Mouse (Mus musculus): Measurements from ENCODE around the gene Ciz1. TPM values are rescaled to one million over a fixed set of nuclear protein-coding genes. Genes with fewer than 3 reads are reported as not detected.

The Ciz1 gene
- polyA plus RNA-seq, 1 experiment from 2014 or later: 69.4 TPM

DNA sequence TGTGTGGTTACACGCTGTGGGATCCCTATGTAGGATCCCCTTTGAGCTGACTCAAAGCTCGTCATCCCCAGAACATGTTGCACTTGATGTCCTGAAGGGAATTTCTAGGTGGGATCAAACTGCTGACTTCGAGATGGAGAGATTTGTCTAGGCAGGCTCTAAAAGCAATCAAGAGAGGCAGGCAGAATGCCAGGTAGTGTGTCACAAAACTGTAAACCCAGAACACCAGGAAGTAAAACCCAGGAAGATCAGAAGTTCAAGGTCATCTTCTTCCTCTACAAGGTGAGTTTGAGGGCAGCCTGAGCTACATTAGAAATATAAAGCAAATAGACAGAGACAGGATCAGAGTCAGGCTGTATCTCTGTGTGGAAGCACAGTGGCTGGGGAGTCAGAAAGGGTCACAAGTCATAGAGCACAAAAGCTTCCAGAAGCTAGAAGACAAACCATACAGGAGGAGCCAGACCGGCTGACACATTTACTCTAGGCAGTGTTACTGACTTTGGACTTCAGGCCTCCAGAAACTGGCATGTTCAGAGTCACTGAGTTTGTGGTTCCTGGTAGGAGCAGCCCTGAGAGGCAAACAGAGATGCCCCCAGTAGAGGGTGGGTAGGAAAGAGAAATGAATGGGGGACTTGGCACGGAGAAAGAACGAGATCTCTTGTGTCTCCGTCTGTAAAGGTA lies 55.2 kb downstream of the Ciz1 start:
- peaks cover 7% of the 10 kb centered on the region for H3K36me3 ChIP-seq
- peak overlapping the region; percentile 23; the same call in 1 of the 2 replicates for H3K27ac ChIP-seq
- H3K27me3 ChIP-seq (ENCODE audit: insufficient read depth, poor library complexity, severe bottlenecking): no peaks in the 10 kb centered on the region
- H3K9me3 ChIP-seq: no peaks in the 10 kb centered on the region
- DNase-seq (ENCODE audit: low spot score): no peak
- WGBS: 83% methylated on average over 7 of the region's 7 CpGs
- no peak overlapping the region for H3K4me3 ChIP-seq
- peaks cover 12% of the 10 kb centered on the region; the same call in 1 of the 2 replicates for H3K4me1 ChIP-seq (replicated peaks)

- peaks cover 12% of the 10 kb centered on the region; the same call in 1 of the 2 replicates for H3K4me1 ChIP-seq (replicated peaks)
- no peak overlapping the region for H3K4me3 ChIP-seq
- peak; percentile 41 for DNase-seq (ENCODE audit: low spot score)
- H3K27ac ChIP-seq: peak overlapping the region; percentile 69
- 69% methylated on average over 25 of the region's 25 CpGs for WGBS
- H3K9me3 ChIP-seq: no peaks in the 10 kb centered on the region
- H3K36me3 ChIP-seq: peaks cover 2% of the 10 kb centered on the region
- no peaks in the 10 kb centered on the region for H3K27me3 ChIP-seq (ENCODE audit: insufficient read depth, poor library complexity, severe bottlenecking)
Observed at GRCm38 (mm10) chr2:32408429-32409424, 56.6 kb downstream of the Ciz1 start.

- DNase-seq (ENCODE audit: low spot score): no peak
- peaks cover 12% of the 10 kb centered on the region; the same call in 1 of the 2 replicates for H3K4me1 ChIP-seq (replicated peaks)
- peaks cover 29% of the 10 kb centered on the region for H3K36me3 ChIP-seq
- H3K27ac ChIP-seq: no peak overlapping the region
- no peaks in the 10 kb centered on the region for H3K9me3 ChIP-seq
- no peak overlapping the region for H3K4me3 ChIP-seq
- H3K27me3 ChIP-seq (ENCODE audit: insufficient read depth, poor library complexity, severe bottlenecking): no peaks in the 10 kb centered on the region
- 88% methylated on average over 7 of the region's 7 CpGs for WGBS
Observed at GRCm38 (mm10) chr2:32411407-32411806, 59.3 kb downstream of the Ciz1 start.

GRCm38 (mm10) chr2:32412742-32413531 lies 60.8 kb downstream of the Ciz1 start:
- DNase-seq (ENCODE audit: low spot score): no peak
- 92% methylated on average over 6 of the region's 6 CpGs for WGBS
- no peak overlapping the region for H3K27ac ChIP-seq

DNA sequence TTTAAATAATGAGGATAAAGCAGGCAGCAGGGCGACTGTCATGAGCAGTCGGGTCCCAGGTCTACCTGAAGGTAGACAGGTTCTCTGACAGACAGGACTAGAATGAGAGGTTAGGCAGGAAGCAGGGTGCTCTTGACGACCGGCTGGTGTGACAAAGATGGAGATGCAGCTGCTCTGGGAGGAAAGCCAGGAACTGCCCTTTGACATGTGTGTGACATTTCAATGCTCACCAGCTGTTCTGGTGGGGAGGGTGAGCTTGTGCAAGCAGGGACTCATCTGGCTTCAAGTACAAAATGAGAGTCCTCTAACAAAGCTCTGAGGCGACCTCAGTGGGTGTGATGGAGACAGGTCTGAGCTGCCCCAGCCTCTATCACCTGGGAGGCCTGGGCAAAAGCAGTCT lies 61.8 kb downstream of the Ciz1 start:
- no peak overlapping the region for H3K4me3 ChIP-seq
- no peak for DNase-seq (ENCODE audit: low spot score)
- H3K4me1 ChIP-seq (replicated peaks): peaks cover 5% of the 10 kb centered on the region; the same call in 1 of the 2 replicates
- WGBS: 68% methylated on average over 5 of the region's 5 CpGs
- H3K9me3 ChIP-seq: no peaks in the 10 kb centered on the region
- no peak overlapping the region for H3K27ac ChIP-seq
- H3K27me3 ChIP-seq (ENCODE audit: insufficient read depth, poor library complexity, severe bottlenecking): no peaks in the 10 kb centered on the region
- peaks cover 54% of the 10 kb centered on the region for H3K36me3 ChIP-seq

More at GRCm38 (mm10) chr2:32412742-32413531, 60.8 kb downstream of the Ciz1 start:
- H3K27me3 ChIP-seq (ENCODE audit: insufficient read depth, poor library complexity, severe bottlenecking): no peaks in the 10 kb centered on the region
- H3K4me3 ChIP-seq: no peak overlapping the region
- H3K4me1 ChIP-seq (replicated peaks): peaks cover 12% of the 10 kb centered on the region; the same call in 1 of the 2 replicates
- H3K36me3 ChIP-seq: peaks cover 44% of the 10 kb centered on the region
- H3K9me3 ChIP-seq: no peaks in the 10 kb centered on the region

- no peak for DNase-seq (ENCODE audit: low spot score)
- no peaks in the 10 kb centered on the region for H3K4me1 ChIP-seq (replicated peaks)
- peaks cover 73% of the 10 kb centered on the region for H3K36me3 ChIP-seq
- H3K4me3 ChIP-seq: no peak overlapping the region
- 96% methylated on average over 12 of the region's 12 CpGs for WGBS
- H3K27me3 ChIP-seq (ENCODE audit: insufficient read depth, poor library complexity, severe bottlenecking): no peaks in the 10 kb centered on the region
- H3K9me3 ChIP-seq: no peaks in the 10 kb centered on the region
- H3K27ac ChIP-seq: no peak overlapping the region
Observed at GRCm38 (mm10) chr2:32415801-32416200, 63.7 kb downstream of the Ciz1 start.

DNA sequence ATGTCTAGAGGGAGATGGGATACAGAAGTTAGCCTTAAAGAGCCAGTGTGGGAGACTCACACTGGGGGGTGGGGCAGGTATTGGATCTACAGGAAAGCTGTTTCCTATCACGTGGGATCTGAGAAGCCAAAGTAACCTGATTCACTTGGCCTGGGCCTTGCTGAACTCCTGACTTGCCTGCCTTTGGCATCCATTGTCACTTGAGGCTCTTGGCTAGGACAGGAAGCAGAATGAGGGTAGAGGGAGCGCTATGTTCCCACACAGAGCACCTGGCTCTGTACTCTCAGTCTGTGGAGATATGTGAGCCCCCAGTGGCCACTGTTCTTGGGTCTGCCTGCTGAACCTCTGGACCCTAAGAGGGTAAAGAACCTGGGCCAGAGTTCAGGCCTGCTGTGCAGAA lies 64.4 kb downstream of the Ciz1 start:
- no peak overlapping the region for H3K27ac ChIP-seq
- 87% methylated on average over 2 of the region's 2 CpGs for WGBS
- H3K36me3 ChIP-seq: peaks cover 80% of the 10 kb centered on the region
- DNase-seq (ENCODE audit: low spot score): no peak
- H3K27me3 ChIP-seq (ENCODE audit: insufficient read depth, poor library complexity, severe bottlenecking): no peaks in the 10 kb centered on the region
- H3K4me3 ChIP-seq: no peak overlapping the region
- H3K9me3 ChIP-seq: no peaks in the 10 kb centered on the region
- H3K4me1 ChIP-seq (replicated peaks): no peaks in the 10 kb centered on the region

DNA sequence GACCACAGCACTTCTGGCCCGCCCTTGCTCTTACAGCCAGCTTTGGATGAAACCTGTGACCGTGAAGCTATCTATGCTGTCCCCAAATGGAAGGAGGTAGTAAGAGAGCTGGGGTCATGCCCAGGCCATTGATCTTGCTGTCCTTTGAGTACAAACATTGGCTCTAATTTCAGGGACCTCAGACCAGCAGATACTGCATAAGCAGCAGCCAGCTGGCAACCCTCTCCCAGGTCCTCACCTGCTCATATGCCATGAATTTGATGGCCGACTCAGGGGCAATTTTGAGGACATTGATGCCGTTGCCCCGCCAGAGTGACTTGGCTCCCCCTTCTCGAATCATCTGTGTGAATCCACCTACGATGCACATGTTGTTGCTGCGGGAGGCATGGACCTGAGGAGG lies 65.4 kb downstream of the Ciz1 start:
- WGBS: 95% methylated on average over 8 of the region's 8 CpGs
- H3K4me3 ChIP-seq: no peak overlapping the region
- peaks cover 82% of the 10 kb centered on the region for H3K36me3 ChIP-seq
- no peak for DNase-seq (ENCODE audit: low spot score)
- no peaks in the 10 kb centered on the region for H3K9me3 ChIP-seq
- no peaks in the 10 kb centered on the region for H3K4me1 ChIP-seq (replicated peaks)
- no peak overlapping the region for H3K27ac ChIP-seq
- H3K27me3 ChIP-seq (ENCODE audit: insufficient read depth, poor library complexity, severe bottlenecking): no peaks in the 10 kb centered on the region

DNA sequence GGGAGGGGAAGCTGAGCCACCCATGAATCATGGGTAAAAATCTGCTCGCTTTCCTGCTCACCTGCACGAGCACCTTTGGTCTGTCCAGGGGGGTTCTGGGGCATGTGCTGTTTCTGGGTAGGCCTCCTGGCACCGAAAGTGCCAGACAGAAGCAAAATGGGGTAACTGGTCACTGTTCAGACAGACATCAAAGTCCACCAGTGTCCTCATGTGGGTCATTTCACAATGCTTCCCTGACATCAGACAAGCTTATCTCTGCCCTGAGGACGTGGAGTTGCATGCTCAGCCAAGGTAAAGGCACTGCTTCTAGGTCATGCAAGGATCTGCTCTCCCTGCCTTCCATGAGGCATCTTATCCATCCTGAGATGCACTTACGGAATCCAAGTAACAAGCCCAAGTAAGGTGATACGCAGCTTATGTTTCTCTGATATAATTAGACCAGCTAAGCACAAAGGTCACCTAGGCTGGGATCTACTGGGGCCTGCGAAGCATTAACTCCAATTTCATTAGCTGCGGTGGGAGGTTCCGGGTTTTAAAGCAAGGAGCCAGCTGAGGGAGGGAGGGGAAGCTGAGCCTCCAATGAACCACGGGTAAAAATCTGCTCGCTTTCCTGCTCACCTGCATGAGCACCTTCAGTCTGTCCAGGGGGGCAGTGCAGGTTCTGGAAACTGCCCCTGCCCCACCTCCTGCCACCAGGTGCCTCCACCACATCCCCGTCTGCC lies 66.5 kb downstream of the Ciz1 start:
- 90% methylated on average over 12 of the region's 12 CpGs for WGBS
- no peaks in the 10 kb centered on the region for H3K27me3 ChIP-seq (ENCODE audit: insufficient read depth, poor library complexity, severe bottlenecking)
- H3K4me3 ChIP-seq: no peak overlapping the region
- no peak for DNase-seq (ENCODE audit: low spot score)
- no peak overlapping the region for H3K27ac ChIP-seq
- peaks cover 82% of the 10 kb centered on the region for H3K36me3 ChIP-seq
- no peaks in the 10 kb centered on the region for H3K9me3 ChIP-seq
- peaks cover 11% of the 10 kb centered on the region for H3K4me1 ChIP-seq (replicated peaks)

GRCm38 (mm10) chr2:32419359-32419758 lies 67.2 kb downstream of the Ciz1 start:
- H3K27me3 ChIP-seq (ENCODE audit: insufficient read depth, poor library complexity, severe bottlenecking): no peaks in the 10 kb centered on the region
- no peak overlapping the region for H3K27ac ChIP-seq
- H3K9me3 ChIP-seq: no peaks in the 10 kb centered on the region
- peaks cover 19% of the 10 kb centered on the region for H3K4me1 ChIP-seq (replicated peaks)
- no peak for DNase-seq (ENCODE audit: low spot score)
- 97% methylated on average over 3 of the region's 3 CpGs for WGBS
- no peak overlapping the region for H3K4me3 ChIP-seq
- peaks cover 74% of the 10 kb centered on the region for H3K36me3 ChIP-seq

DNA sequence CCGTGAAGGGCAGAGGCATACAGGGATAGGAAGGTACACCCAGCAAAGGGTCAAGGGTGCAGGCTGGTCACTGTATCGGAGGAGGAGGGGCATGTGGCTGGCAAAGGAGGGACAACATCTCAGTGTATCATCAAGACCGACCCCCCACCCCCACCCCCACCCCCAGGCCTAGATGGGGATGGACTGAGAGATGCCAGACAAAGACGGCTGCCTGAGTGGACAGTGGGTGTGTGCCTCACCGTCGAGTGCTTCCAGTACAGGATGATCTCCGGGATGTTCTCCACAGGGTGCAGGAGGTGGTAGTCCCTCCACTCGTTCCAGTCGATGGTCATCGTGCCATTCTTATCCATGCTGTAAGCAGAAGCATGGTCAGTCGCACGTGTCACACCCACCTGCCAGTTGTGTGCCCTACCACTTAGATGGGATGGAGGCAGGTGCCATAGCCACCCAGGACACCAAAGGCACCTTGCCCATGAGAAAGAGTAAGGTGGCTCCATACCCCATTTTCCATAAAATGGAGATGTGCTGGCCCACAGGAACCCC lies 68.0 kb downstream of the Ciz1 start:
- peaks cover 66% of the 10 kb centered on the region for H3K36me3 ChIP-seq
- 89% methylated on average over 12 of the region's 12 CpGs for WGBS
- no peak overlapping the region for H3K27ac ChIP-seq
- H3K4me3 ChIP-seq: no peak overlapping the region
- no peaks in the 10 kb centered on the region for H3K27me3 ChIP-seq (ENCODE audit: insufficient read depth, poor library complexity, severe bottlenecking)
- H3K9me3 ChIP-seq: no peaks in the 10 kb centered on the region
- no peak for DNase-seq (ENCODE audit: low spot score)
- H3K4me1 ChIP-seq (replicated peaks): peaks cover 27% of the 10 kb centered on the region

- H3K36me3 ChIP-seq: peaks cover 61% of the 10 kb centered on the region
- WGBS: 86% methylated on average over 6 of the region's 6 CpGs
Observed at GRCm38 (mm10) chr2:32420647-32421046, 68.5 kb downstream of the Ciz1 start.

More at GRCm38 (mm10) chr2:32420647-32421046, 68.5 kb downstream of the Ciz1 start:
- H3K27ac ChIP-seq: no peak overlapping the region
- H3K9me3 ChIP-seq: no peaks in the 10 kb centered on the region
- DNase-seq (ENCODE audit: low spot score): no peak
- H3K4me1 ChIP-seq (replicated peaks): peaks cover 31% of the 10 kb centered on the region
- H3K4me3 ChIP-seq: no peak overlapping the region
- no peaks in the 10 kb centered on the region for H3K27me3 ChIP-seq (ENCODE audit: insufficient read depth, poor library complexity, severe bottlenecking)

All from hindbrain, embryonic 10.5 days (tissue).